In genomic region chr5:21277685-21278084, GRCm38 (mm10) we compare ENCODE assay signal across 7 mouse cellular contexts.
A peak's percentile ranks its signal among the peaks of the same experiment; 100 is the strongest.
DNase-seq lines count a peak whose midpoint lies in the region; ATAC-seq and TF ChIP-seq lines count a peak whose summit lies in the region.
"Not testable (repeated sequence)": the region's sequence is repeated elsewhere in the genome, so short reads cannot be mapped to it uniquely, and the experiment has no call there.

No protein-coding gene starts in this region.

- not testable (repeated sequence) for ATAC-seq in forebrain, postnatal 0 days; hindbrain, postnatal 0 days; lung, postnatal 0 days; stomach, postnatal 0 days (ENCODE audit: low FRiP score, low TSS enrichment)

- not testable (repeated sequence) for DNase-seq in CH12.LX (ENCODE audit: extremely low read depth); forebrain, postnatal 0 days; hindbrain, postnatal 0 days (ENCODE audit: low spot score); layer of hippocampus, adult 2 months (ENCODE audit: low spot score in 2 of 2); lung, postnatal 0 days (ENCODE audit: low spot score); stomach, postnatal 0 days (ENCODE audit: low spot score)
- peak; percentile 63 for DNase-seq in adipocyte (ENCODE audit: low spot score)

- TF ChIP-seq POLR2A in CH12.LX (IDR thresholded peaks at IDR 0.05; ENCODE audit: low read depth, low read length), result not testable (repeated sequence)

- H3K27ac ChIP-seq in CH12.LX (ENCODE audit: insufficient read depth, low read depth); forebrain, postnatal 0 days (ENCODE audit: low read depth, low read length); hindbrain, postnatal 0 days; layer of hippocampus, adult 2 months; lung, postnatal 0 days (ENCODE audit: low read length); stomach, postnatal 0 days (replicated peaks): not testable (repeated sequence)

- WGBS in forebrain, postnatal 0 days, result 48% methylated on average over 2 of the region's 2 CpGs
- WGBS in hindbrain, postnatal 0 days, result 43% methylated on average over 2 of the region's 2 CpGs
- 45% methylated on average over 2 of the region's 2 CpGs for whole genome bisulfite sequencing in lung, postnatal 0 days
- WGBS in stomach, postnatal 0 days, result 47% methylated on average over 2 of the region's 2 CpGs

- H3K4me2 ChIP-seq in CH12.LX (ENCODE audit: insufficient read depth, low read depth, poor library complexity, severe bottlenecking); forebrain, postnatal 0 days (ENCODE audit: low read depth); hindbrain, postnatal 0 days (ENCODE audit: low read depth, low read length); lung, postnatal 0 days (replicated peaks; ENCODE audit: low read depth, low read length); stomach, postnatal 0 days (replicated peaks; ENCODE audit: low read depth): not testable (repeated sequence)

- not testable (repeated sequence) for H3K79me2 ChIP-seq in CH12.LX (replicated peaks; ENCODE audit: control insufficient read depth, extremely low read depth, insufficient read depth, poor library complexity, severe bottlenecking)

- not testable (repeated sequence) for H3K36me3 ChIP-seq in CH12.LX (replicated peaks in 1 of 2; ENCODE audit: control insufficient read depth in 1 of 2, insufficient read depth in 1 of 2, low read length in 1 of 2); forebrain, postnatal 0 days (ENCODE audit: insufficient read depth); hindbrain, postnatal 0 days (ENCODE audit: insufficient read depth, low read length); lung, postnatal 0 days (ENCODE audit: insufficient read depth, low read length); stomach, postnatal 0 days (ENCODE audit: control insufficient read depth, insufficient read depth, low read length)

- in situ Hi-C loops in CH12.LX (cut with MboI; ENCODE audit: low pct_ligation_motif_present, low pct_unique_long_range_greater_than_20kb, low sequenced_read_pairs), result loop anchor here (5.0 kb wide), 1 partner anchor 145 kb away; the partner anchor contains the start of genes Ccdc146 and Fam185a

- not testable (repeated sequence) for H3K4me3 ChIP-seq in CH12.LX (replicated peaks in 1 of 3; ENCODE audit: low read depth in 2 of 3, low read length in 2 of 3, poor library complexity in 1 of 3); forebrain, postnatal 0 days (ENCODE audit: low read depth, low read length); hindbrain, postnatal 0 days (ENCODE audit: low read length); layer of hippocampus, adult 2 months; lung, postnatal 0 days (ENCODE audit: low read depth, low read length); stomach, postnatal 0 days (ENCODE audit: low read depth, low read length)

- peak; percentile 62 for TF ChIP-seq RAD21 in CH12.LX (IDR thresholded peaks at IDR 0.05; ENCODE audit: low read depth, low read length)

- not testable (repeated sequence) for TF ChIP-seq EP300 in CH12.LX (IDR thresholded peaks at IDR 0.05; ENCODE audit: low read length); lung, postnatal 0 days (IDR thresholded peaks at IDR 0.05); stomach, postnatal 0 days (optimal IDR thresholded peaks at IDR 0.05)

- H3K4me1 ChIP-seq in CH12.LX (ENCODE audit: control insufficient read depth in 1 of 2, insufficient read depth in 2 of 2); forebrain, postnatal 0 days (ENCODE audit: insufficient read depth); hindbrain, postnatal 0 days (ENCODE audit: insufficient read depth, low read length); lung, postnatal 0 days (ENCODE audit: insufficient read depth, low read depth, low read length); stomach, postnatal 0 days (replicated peaks; ENCODE audit: control insufficient read depth, insufficient read depth): not testable (repeated sequence)

- peak in 1 of 2 experiments; percentile 62; a peak in 2 of 4 replicates for TF ChIP-seq CTCF in CH12.LX (conservative IDR thresholded peaks at IDR 0.05 in 1 of 2, IDR thresholded peaks at IDR 0.05 in 1 of 2; ENCODE audit: low read depth in 2 of 2, low read length in 2 of 2)
- TF ChIP-seq CTCF in forebrain, postnatal 0 days (IDR thresholded peaks at IDR 0.05; ENCODE audit: low read depth), result peak; percentile 52
- peak; percentile 45 for TF ChIP-seq CTCF in hindbrain, postnatal 0 days (IDR thresholded peaks at IDR 0.05; ENCODE audit: low read depth)
- peak; percentile 76 for TF ChIP-seq CTCF in layer of hippocampus, adult 2 months (conservative IDR thresholded peaks at IDR 0.05)
- peak; percentile 42 for TF ChIP-seq CTCF in lung, postnatal 0 days (IDR thresholded peaks at IDR 0.05)
- peak; percentile 67 for TF ChIP-seq CTCF in stomach, postnatal 0 days (IDR thresholded peaks at IDR 0.05; ENCODE audit: low read depth)

- not testable (repeated sequence) for H3K9ac ChIP-seq in CH12.LX (ENCODE audit: insufficient read depth, low read depth); forebrain, postnatal 0 days; hindbrain, postnatal 0 days (replicated peaks; ENCODE audit: low read length); lung, postnatal 0 days (replicated peaks; ENCODE audit: low read depth); stomach, postnatal 0 days (ENCODE audit: low read length)

- not testable (repeated sequence) for H3K27me3 ChIP-seq in CH12.LX (replicated peaks); forebrain, postnatal 0 days (ENCODE audit: insufficient read depth, low read length); hindbrain, postnatal 0 days (ENCODE audit: insufficient read depth, low read length); lung, postnatal 0 days (replicated peaks; ENCODE audit: insufficient read depth, low read length); stomach, postnatal 0 days (ENCODE audit: control insufficient read depth, insufficient read depth, low read length)

- dilution Hi-C loops in CH12.LX (cut with MboI; ENCODE audit: extremely low pct_ligation_motif_present, extremely low pct_unique_long_range_greater_than_20kb, low sequenced_read_pairs), result not testable (repeated sequence)

- not testable (repeated sequence) for H3K9me3 ChIP-seq in CH12.LX (replicated peaks; ENCODE audit: low read length); forebrain, postnatal 0 days (ENCODE audit: low read length); hindbrain, postnatal 0 days (ENCODE audit: low read length); lung, postnatal 0 days (ENCODE audit: low read length); stomach, postnatal 0 days (ENCODE audit: control insufficient read depth, low read length)

TF ChIP-seq in CH12.LX, 34 proteins besides CTCF, POLR2A, EP300 and RAD21:
- peak; percentile 63 for TF ChIP-seq SMC3 (IDR thresholded peaks at IDR 0.05; ENCODE audit: low read depth, low read length)
- peak; percentile 41; the same call in 1 of the 2 replicates for TF ChIP-seq ZNF384 (IDR thresholded peaks at IDR 0.05; ENCODE audit: low read depth, low read length)
- TF ChIP-seq ZC3H11A (IDR thresholded peaks at IDR 0.05; ENCODE audit: low read depth, low read length), result peak; percentile 22; the same call in 1 of the 2 replicates
